Mouse (Mus musculus) hindbrain, embryonic 11.5 days (tissue): ENCODE data around the gene Slc44a5. TPM values are rescaled to one million over a fixed set of nuclear protein-coding genes. Genes with fewer than 3 reads are reported as not detected.

Experiments
- ATAC-seq: fragments of 200-750 bp; cut with Nextera tagmentation; 2 replicates; pipeline ENCODE4 v1.8.0; 2017; ENCODE audit warnings: mild to moderate bottlenecking, moderate TSS enrichment, moderate library complexity; ENCODE audit not compliant: low FRiP score
- DNase-seq: peaks from one replicate; pipeline ENCODE4 v3.0.0-alpha.2; 2015; ENCODE audit warnings: low spot score
- H3K27ac ChIP-seq: fragments of 300-500 bp; sonication (generic); 2 replicates; pipeline ENCODE4 v1.5.1; 2014; ENCODE audit warnings: mild to moderate bottlenecking, low read depth, low read length
- H3K27me3 ChIP-seq: fragments of 300-500 bp; sonication (generic); 2 replicates; pipeline ENCODE4 v1.6.1; 2014; ENCODE audit warnings: mild to moderate bottlenecking, low read length, moderate library complexity, mixed read lengths; ENCODE audit not compliant: control insufficient read depth, insufficient read depth
- H3K36me3 ChIP-seq: fragments of 300-500 bp; sonication (generic); 2 replicates; pipeline ENCODE4 v1.6.1; 2014; ENCODE audit warnings: mild to moderate bottlenecking, low read length, moderate library complexity, mixed read lengths; ENCODE audit not compliant: control insufficient read depth, insufficient read depth
- H3K4me1 ChIP-seq: fragments of 300-500 bp; sonication (generic); replicated peaks from 2 replicates; pipeline ENCODE4 v1.6.1; 2014; ENCODE audit warnings: low read length, mixed read lengths; ENCODE audit not compliant: control insufficient read depth, insufficient read depth
- H3K4me2 ChIP-seq: fragments of 300-500 bp; sonication (generic); replicated peaks from 2 replicates; pipeline ENCODE4 v1.6.1; 2014; ENCODE audit warnings: mild to moderate bottlenecking, low read depth, low read length
- H3K4me3 ChIP-seq: fragments of 300-500 bp; sonication (generic); 2 replicates; pipeline ENCODE4 v1.5.1; 2014; ENCODE audit warnings: low read depth, low read length
- H3K9ac ChIP-seq: fragments of 300-500 bp; sonication (generic); 2 replicates; pipeline ENCODE4 v1.6.1; 2014; ENCODE audit warnings: low read depth, low read length
- H3K9me3 ChIP-seq: fragments of 300-500 bp; sonication (generic); 2 replicates; pipeline ENCODE4 v1.6.1; 2016; ENCODE audit warnings: low read length; ENCODE audit not compliant: control insufficient read depth
- WGBS: fragments of 180-500 bp; shearing (Covaris S2); extraction: QIAGEN DNeasy Blood & Tissue Kit; methylation state at CpG from one replicate; pipeline ENCODE4 v1.1.7; 2014; 5-methylcytosine and 5-hydroxymethylcytosine counted together
- polyA plus RNA-seq: library from polyadenylated mRNA; unstranded; fragments of >200 nt; fragmentation: Nextera tagmentation; extraction: Ambion mirVana; gene quantifications from 2 replicates; pipeline ENCODE4 v1.2.1, GENCODE M21; 2014

The Slc44a5 gene
- polyA plus RNA-seq, 1 experiment from 2014 or later = 6.2 TPM

GRCm38 (mm10) chr3:153960884-153961283 lies 12.4 kb upstream of the Slc44a5 start:
- Histone ChIP-seq H3K4me3 (no peak overlapping the region), H3K4me2 (no peak overlapping the region), H3K27ac (no peak overlapping the region), H3K9me3 (no peaks in the 10 kb centered on the region), H3K27me3 (no peaks in the 10 kb centered on the region), H3K9ac (no peak overlapping the region), H3K36me3 (no peaks in the 10 kb centered on the region), H3K4me1 (no peaks in the 10 kb centered on the region)
- WGBS = 76% methylated on average over 2 of the region's 2 CpGs
- no peak for ATAC-seq
- no peak for DNase-seq

DNA sequence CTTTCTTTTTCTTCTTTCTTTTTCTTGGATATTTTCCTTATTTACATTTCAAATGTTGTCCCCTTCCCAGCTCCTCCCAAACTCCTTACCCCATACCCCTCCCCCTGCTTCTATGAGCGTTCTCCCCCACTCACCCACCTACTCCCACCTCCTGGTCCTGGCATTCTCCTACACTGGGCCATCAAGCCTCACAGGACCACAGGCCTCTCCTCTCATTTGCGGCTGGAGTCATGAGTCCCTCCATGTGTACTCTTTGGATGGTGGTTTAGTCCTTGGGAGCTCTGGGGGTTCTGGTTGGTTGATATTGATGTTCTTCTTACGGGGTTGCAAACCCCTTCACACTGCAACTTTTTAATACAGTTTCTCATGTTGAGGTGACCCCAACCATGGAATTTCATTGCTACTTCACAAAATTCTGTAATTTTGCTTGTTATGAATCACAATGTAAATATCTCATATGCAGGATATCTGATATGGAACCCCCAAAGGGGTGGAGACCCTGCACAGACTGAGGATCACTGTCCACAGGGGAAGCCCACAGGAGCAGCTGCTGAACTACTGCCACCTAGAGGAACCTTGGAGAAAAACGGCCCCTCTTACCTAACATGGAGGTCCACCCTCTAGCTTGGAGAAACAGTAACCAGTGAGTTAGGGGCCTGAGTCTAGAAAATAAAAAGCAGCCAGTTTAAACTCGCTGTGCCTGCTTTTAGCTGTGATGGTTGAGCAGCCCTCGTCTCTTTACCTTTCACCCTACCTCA lies 11.4 kb upstream of the Slc44a5 start:
- Histone ChIP-seq H3K27ac (no peak overlapping the region), H3K36me3 (no peaks in the 10 kb centered on the region), H3K9me3 (no peaks in the 10 kb centered on the region), H3K9ac (no peak overlapping the region), H3K4me2 (no peak overlapping the region), H3K27me3 (no peaks in the 10 kb centered on the region), H3K4me1 (no peaks in the 10 kb centered on the region), H3K4me3 (no peak overlapping the region)
- DNase-seq (peak; percentile 65), ATAC-seq (no peak)
- 73% methylated on average over 6 of the region's 6 CpGs for WGBS

- DNase-seq (no peak), ATAC-seq (no peak)
- no peaks in the 10 kb centered on the region for H3K9me3 ChIP-seq
- H3K27ac ChIP-seq = no peak overlapping the region
- H3K27me3 ChIP-seq = no peaks in the 10 kb centered on the region
- no peak overlapping the region for H3K4me2 ChIP-seq
- no peaks in the 10 kb centered on the region for H3K36me3 ChIP-seq
- no peaks in the 10 kb centered on the region for H3K4me1 ChIP-seq
- WGBS = 82% methylated on average over 5 of the region's 5 CpGs
- H3K9ac ChIP-seq = no peak overlapping the region
- H3K4me3 ChIP-seq = no peak overlapping the region
Measured at GRCm38 (mm10) chr3:153967447-153967846, 5.8 kb upstream of the Slc44a5 start.

DNA sequence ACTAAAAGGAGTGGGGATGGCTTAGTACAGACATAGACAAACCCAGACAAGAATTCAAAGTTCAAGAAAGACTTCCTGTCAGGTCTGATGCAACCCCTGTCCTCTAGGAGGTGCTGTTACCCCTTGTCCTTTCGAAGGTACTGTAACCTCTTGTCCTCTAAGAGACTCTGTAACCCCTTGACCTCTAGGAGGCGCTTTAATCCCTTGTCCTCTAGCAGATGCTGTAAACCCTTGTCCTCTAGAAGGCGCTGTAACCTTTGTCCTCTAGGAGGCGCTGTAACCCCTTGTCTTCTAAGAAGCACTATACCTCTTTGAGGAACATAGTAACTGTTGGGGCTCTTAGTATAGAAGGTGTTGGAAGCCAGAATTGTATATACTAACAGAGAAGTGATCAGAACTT lies 4.7 kb upstream of the Slc44a5 start:
- Histone ChIP-seq H3K4me3 (no peak overlapping the region), H3K9ac (no peak overlapping the region), H3K27ac (no peak overlapping the region), H3K27me3 (peaks cover 4% of the 10 kb centered on the region), H3K4me2 (no peak overlapping the region), H3K4me1 (no peaks in the 10 kb centered on the region), H3K36me3 (no peaks in the 10 kb centered on the region), H3K9me3 (no peaks in the 10 kb centered on the region)
- DNase-seq = peak; percentile 69
- ATAC-seq = no peak
- 35% methylated on average over 4 of the region's 4 CpGs for WGBS

DNA sequence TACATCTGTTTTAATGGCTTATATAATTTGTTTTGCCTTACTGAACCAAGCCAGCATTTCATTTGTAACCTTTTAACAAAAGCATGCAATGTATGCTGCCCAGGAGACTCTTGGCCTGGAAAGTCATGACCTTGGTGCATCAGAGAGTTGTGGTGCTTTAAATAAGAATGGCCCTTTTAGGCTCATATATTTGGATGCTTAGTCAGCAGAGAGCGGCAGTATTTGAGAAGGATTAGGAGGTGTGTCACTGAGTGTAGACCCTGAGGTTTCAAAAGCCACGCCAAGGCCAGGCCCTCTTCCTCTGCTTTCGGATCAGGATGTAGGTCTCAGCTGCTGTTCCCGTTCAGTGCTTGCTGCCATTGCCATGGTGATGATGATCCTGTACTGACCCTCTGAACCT lies 3.8 kb upstream of the Slc44a5 start:
- ATAC-seq (no peak), DNase-seq (no peak)
- no peak overlapping the region for H3K4me2 ChIP-seq
- 88% methylated on average over 4 of the region's 4 CpGs for WGBS
- H3K27ac ChIP-seq = no peak overlapping the region
- no peak overlapping the region for H3K4me3 ChIP-seq
- no peak overlapping the region for H3K9ac ChIP-seq
- no peaks in the 10 kb centered on the region for H3K36me3 ChIP-seq
- no peaks in the 10 kb centered on the region for H3K9me3 ChIP-seq
- no peaks in the 10 kb centered on the region; the same call in 1 of the 2 replicates for H3K4me1 ChIP-seq
- peaks cover 10% of the 10 kb centered on the region for H3K27me3 ChIP-seq

GRCm38 (mm10) chr3:153973949-153974760 lies 919 bp downstream of the Slc44a5 start:
- Histone ChIP-seq H3K9ac (peak overlapping the region; percentile 70), H3K9me3 (no peaks in the 10 kb centered on the region), H3K4me3 (peak overlapping the region; percentile 64), H3K36me3 (no peaks in the 10 kb centered on the region), H3K4me2 (peak overlapping the region; percentile 98), H3K27ac (no peak overlapping the region), H3K4me1 (no peaks in the 10 kb centered on the region; the same call in 1 of the 2 replicates), H3K27me3 (peaks cover 13% of the 10 kb centered on the region)
- ATAC-seq (peak; percentile 17), DNase-seq (peak; percentile 27)
- 5% methylated on average over 20 of the region's 21 CpGs for WGBS

GRCm38 (mm10) chr3:153975060-153975459 lies 1.8 kb downstream of the Slc44a5 start:
- peaks cover 13% of the 10 kb centered on the region for H3K27me3 ChIP-seq
- no peaks in the 10 kb centered on the region; the same call in 1 of the 2 replicates for H3K4me1 ChIP-seq
- H3K9me3 ChIP-seq = no peaks in the 10 kb centered on the region
- WGBS = 5% methylated on average over 6 of the region's 6 CpGs
- no peak overlapping the region for H3K9ac ChIP-seq
- ATAC-seq = peak; percentile 55
- H3K4me2 ChIP-seq = 0 out of 2 replicates have a peak overlapping the region, but pooled peaks have one; percentile 4
- no peaks in the 10 kb centered on the region for H3K36me3 ChIP-seq
- H3K4me3 ChIP-seq = no peak overlapping the region
- peak; percentile 50 for DNase-seq
- no peak overlapping the region for H3K27ac ChIP-seq

GRCm38 (mm10) chr3:153975791-153976190 lies 2.6 kb downstream of the Slc44a5 start:
- WGBS = 77% methylated on average over 7 of the region's 7 CpGs
- no peak for ATAC-seq
- peaks cover 13% of the 10 kb centered on the region for H3K27me3 ChIP-seq
- no peak for DNase-seq
- H3K4me3 ChIP-seq = no peak overlapping the region
- H3K36me3 ChIP-seq = no peaks in the 10 kb centered on the region
- H3K4me2 ChIP-seq = no peak overlapping the region
- no peak overlapping the region for H3K9ac ChIP-seq
- H3K9me3 ChIP-seq = no peaks in the 10 kb centered on the region
- H3K4me1 ChIP-seq = no peaks in the 10 kb centered on the region; the same call in 1 of the 2 replicates
- no peak overlapping the region for H3K27ac ChIP-seq
